Mouse (Mus musculus) neutrophil, adult 5-6 weeks (primary cell): ENCODE results near the gene Slc39a11. TPM values are rescaled to one million over a fixed set of nuclear protein-coding genes. Genes with fewer than 3 reads are reported as not detected.

Source experiments
- ATAC-seq: fragments of 151-379, 151-347 bp; 2 replicates; pipeline ENCODE4 v1.8.0; 2017; ENCODE audit warnings: mild to moderate bottlenecking, moderate TSS enrichment; ENCODE audit not compliant: insufficient number of reproducible peaks, poor library complexity, low FRiP score, severe bottlenecking; ENCODE audit errors: extremely low read depth
- total RNA-seq: library from RNA; stranded (forward); fragments of 200-1000 nt; gene quantifications from 2 replicates; pipeline ENCODE4 v1.2.3, GENCODE M21; 2017

Gene Slc39a11
- total RNA-seq, 1 experiment from 2014 or later, result 3.3 TPM

- no peak for ATAC-seq
Observed at GRCm38 (mm10) chr11:113536308-113537198, 113.3 kb downstream of the Slc39a11 start.

GRCm38 (mm10) chr11:113534341-113534740 is 115.5 kb downstream of the Slc39a11 start:
- ATAC-seq, result no peak

GRCm38 (mm10) chr11:113533931-113534330 is 115.9 kb downstream of the Slc39a11 start:
- no peak for ATAC-seq

GRCm38 (mm10) chr11:113528391-113528790 is 121.5 kb downstream of the Slc39a11 start:
- no peak for ATAC-seq

GRCm38 (mm10) chr11:113525731-113526130 is 124.1 kb downstream of the Slc39a11 start:
- no peak for ATAC-seq

- ATAC-seq, result no peak
Observed at GRCm38 (mm10) chr11:113522726-113523125, 127.2 kb downstream of the Slc39a11 start.

GRCm38 (mm10) chr11:113521469-113522190 is 128.2 kb downstream of the Slc39a11 start:
- no peak for ATAC-seq

- ATAC-seq, result no peak
Observed at GRCm38 (mm10) chr11:113520851-113521461, 128.9 kb downstream of the Slc39a11 start.

GRCm38 (mm10) chr11:113520373-113520772 is 129.5 kb downstream of the Slc39a11 start:
- no peak for ATAC-seq

- ATAC-seq, result no peak
Observed at GRCm38 (mm10) chr11:113519973-113520372, 129.9 kb downstream of the Slc39a11 start.

- no peak for ATAC-seq
Observed at GRCm38 (mm10) chr11:113518176-113518575, 131.7 kb downstream of the Slc39a11 start.

GRCm38 (mm10) chr11:113516156-113516555 is 133.7 kb downstream of the Slc39a11 start:
- ATAC-seq, result no peak

- no peak for ATAC-seq
Observed at GRCm38 (mm10) chr11:113512976-113513375, 136.9 kb downstream of the Slc39a11 start.

GRCm38 (mm10) chr11:113512150-113512549 is 137.7 kb downstream of the Slc39a11 start:
- no peak for ATAC-seq

- ATAC-seq, result no peak
Observed at GRCm38 (mm10) chr11:113510969-113511625, 138.8 kb downstream of the Slc39a11 start.

- ATAC-seq, result no peak
Observed at GRCm38 (mm10) chr11:113510249-113510648, 139.6 kb downstream of the Slc39a11 start.

GRCm38 (mm10) chr11:113507716-113508480 is 142.0 kb downstream of the Slc39a11 start:
- peak; percentile 29; the same call in 1 of the 2 replicates for ATAC-seq

- ATAC-seq, result no peak
Observed at GRCm38 (mm10) chr11:113505551-113506160, 144.2 kb downstream of the Slc39a11 start.
